Mouse (Mus musculus): ENCODE measurements around the gene Tnfrsf13c.

DNA sequence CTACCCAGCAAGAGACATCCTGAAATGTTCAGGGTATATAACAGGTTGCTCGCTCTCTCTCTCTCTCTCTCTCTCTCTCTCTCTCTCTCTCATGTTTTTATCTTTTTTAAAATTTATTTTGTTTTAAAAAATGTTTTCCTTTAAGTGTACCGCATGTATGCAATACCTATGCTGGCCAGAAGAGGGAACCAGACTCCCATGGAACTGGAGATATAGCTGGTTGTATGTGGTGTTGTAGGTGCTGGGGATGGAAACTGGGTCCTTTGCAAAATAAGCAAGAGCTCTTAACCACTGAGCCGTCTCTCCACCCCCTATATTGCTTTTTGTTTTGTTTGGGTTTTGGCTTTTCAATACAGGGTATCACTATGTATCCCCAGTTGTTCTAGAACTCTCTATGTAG, 27.4 kb upstream of the Tnfrsf13c start:
- no peak for TF ChIP-seq GATA1 (IDR thresholded peaks at IDR 0.05; ENCODE audit: borderline replicate concordance, low read length)
- TF ChIP-seq FLI1 (IDR thresholded peaks at IDR 0.05; ENCODE audit: low read length), result no peak

All from megakaryocyte, embryonic 14.5 days (primary cell).